Mouse (Mus musculus) E14TG2a.4 (cell line): ENCODE data around the gene Thap3.

ENCODE experiments used
- CTCF ChIP-seq: conservative IDR thresholded peaks from 2 replicates; pipeline ENCODE4 v1.5.1; 2014; ENCODE audit warnings: low read length
- NANOG ChIP-seq: IDR thresholded peaks from 2 replicates; pipeline ENCODE4 v1.6.1; 2014; ENCODE audit warnings: borderline replicate concordance, low read length, mixed read lengths
- POU5F1 ChIP-seq: IDR thresholded peaks from 2 replicates; pipeline ENCODE4 v1.6.1; 2014; ENCODE audit warnings: low read length, borderline replicate concordance

GRCm38 (mm10) chr4:152022506-152022905 lies 33.7 kb upstream of the Thap3 start:
- no peak for TF ChIP-seq CTCF
- TF ChIP-seq POU5F1: no peak
- TF ChIP-seq NANOG: no peak
